Mouse (Mus musculus) frontal cortex, postnatal 36 days (tissue): ENCODE data around the gene Jak2.
A peak's percentile ranks its signal among the peaks of the same experiment; 100 is the strongest.

Experiments used
- DNase-seq, 2 experiments: peaks; one replicate each; pipeline ENCODE4 v3.0.0; 2022; ENCODE audit warnings: low spot score in 2 of 2

The Jak2 gene

DNA sequence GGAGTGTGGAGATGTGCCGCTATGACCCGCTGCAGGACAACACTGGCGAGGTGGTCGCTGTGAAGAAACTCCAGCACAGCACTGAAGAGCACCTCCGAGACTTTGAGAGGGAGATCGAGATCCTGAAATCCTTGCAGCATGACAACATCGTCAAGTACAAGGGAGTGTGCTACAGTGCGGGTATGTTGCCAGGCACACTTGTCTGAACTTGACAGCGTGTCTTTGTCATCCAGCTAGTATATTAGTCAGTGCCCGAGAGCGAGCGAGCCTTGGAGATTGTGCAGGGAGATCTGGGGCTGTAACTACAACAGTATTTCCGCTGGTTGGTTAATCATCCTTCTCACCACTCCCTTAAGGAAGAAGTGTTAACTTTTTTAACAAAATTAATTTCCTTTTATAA lies 49.3 kb downstream of the Jak2 start:
- DNase-seq: no peak

DNA sequence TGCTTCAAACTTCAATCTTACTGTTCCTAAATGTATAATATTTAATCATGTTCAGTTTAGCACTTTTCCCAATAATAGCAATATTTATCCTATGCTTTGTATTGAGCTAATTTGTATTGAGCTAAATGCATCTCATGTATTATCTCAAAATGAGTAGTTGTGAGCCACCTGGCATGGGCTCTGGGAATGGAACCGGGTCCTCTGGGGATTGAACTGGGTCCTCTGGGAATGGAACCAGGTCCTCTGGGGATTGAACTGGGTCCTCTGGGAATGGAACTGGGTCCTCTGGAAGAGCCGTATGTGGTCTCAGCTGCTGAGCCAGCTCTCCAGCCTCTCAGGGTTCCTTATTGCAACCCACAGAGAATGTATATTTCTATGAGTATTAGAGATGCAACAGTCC lies 50.5 kb downstream of the Jak2 start:
- DNase-seq: no peak

DNA sequence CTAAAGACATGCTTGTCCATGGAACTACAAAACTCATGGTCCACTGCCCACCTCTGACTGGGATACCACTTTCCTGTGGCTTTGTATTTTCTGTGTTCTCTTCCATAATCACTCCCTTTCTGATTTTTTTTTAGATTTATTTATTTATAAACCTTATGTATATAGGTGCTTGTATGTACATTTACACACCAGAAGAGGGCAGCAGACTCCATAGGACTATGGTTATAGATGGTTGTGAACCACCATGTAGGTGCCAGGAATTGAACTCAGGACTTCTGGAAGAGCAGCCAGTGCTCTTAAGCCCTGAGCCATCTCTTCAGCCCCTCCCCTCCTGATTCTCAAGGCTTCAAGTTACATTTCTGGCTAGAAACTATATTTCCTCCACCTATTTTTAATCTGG lies 57.2 kb downstream of the Jak2 start:
- no peak for DNase-seq

DNA sequence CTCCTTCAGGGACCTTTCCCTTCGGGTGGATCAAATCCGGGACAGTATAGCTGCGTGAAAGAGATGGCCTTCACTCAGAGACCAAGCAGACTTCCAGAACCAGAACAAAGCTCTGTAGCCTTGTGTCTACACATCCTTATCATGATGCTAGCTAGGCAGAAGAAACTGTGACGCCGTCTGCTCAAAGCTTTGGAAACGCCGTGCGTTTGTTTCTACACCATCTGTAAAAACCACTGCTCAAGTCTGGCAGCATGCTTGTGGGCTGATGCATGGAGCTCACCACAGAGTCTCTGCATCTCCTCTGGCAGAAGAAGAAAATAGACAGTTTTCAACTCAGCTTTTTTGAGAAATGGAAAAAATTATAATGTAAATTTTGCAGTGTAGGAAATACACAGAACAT lies 60.2 kb downstream of the Jak2 start:
- DNase-seq: peak; percentile 27 to 60

DNA sequence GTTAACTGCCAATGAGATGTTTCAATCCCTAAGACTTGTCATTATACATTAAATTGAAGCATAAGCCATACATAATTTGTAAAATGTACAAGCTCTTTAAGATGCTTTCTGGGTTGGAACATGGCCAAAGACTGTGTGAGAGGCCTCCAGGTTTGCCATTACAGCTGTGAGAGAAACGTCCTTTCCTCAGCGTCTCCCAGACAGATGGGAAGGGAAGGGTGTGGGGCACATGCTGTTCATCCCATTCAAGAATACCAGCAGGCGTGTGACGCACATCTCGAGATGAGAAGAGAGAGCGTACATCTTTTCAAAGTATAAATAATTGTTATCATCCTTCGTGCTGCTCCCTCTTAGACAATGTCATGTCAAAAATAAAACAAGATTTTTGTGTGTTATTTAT lies 61.0 kb downstream of the Jak2 start:
- no peak for DNase-seq

DNA sequence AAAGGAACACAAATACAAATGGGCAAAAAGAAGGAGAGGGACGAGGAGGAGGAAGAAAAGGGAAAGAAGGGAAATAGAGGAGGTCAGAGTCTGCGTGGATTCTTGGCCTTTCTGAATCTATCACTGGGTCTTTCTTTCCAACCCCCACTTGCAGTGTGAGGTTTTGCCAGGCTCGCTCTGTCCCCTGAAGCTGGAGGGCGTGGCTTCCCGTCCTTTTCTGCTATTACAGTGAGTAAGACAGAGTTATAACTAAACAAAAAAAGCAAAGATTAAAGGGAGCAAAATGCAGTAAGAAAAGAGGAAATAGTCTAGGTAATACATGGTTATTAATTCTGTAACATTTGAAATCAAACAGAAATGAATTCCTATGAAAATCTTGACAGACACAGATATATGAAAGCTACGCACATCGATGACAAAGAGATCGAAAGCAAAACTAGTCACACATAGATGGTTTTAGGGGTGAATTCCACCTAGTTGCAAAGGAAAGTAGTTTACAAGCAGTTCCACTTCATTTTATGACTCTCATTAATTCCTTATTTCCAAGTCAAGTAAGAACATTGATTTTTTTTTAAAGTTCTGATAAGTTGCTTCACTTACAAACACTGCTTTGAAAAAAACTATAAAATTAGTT lies 71.9 kb downstream of the Jak2 start:
- no peak for DNase-seq

DNA sequence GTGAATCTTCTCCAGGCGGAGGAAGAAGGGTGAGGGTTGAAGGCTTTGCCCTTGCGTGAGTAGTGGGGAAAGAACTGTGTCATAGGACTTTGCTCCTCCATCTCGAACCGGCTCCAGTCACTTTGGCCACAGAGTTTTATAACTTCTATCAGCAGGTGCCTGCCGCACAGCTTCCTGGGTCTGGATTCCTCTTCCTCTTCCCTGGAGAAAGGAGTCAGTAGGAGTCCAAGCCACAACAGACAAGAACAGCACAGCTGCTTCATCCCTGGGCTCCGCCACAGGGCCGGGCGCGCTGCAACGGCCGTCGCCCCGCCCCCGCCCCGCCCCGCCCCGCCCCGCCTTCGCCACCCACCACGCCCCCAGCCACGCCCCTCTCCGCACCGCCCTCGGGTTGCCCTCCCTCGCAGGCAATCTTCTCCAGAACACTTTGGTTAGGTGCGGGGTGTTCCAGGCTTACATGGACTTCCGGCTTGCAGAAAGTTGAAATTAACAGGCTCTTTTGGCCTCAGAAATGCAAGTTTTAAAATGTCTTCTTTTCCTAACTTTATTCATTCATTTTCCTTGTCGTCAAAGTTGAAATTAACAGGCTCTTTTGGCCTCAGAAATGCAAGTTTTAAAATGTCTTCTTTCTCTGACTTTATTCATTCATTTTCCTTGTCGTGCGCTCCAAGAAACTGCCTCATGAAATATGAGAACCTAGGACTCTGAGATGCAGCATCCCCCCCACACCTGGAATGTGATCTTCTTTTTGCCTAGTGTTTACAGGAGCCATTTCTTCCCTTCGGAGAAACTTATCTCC lies 73.6 kb downstream of the Jak2 start, which contains the start of gene Insl6:
Insl6 (minus strand) TSS at position 304 of the 799 bp plus-strand sequence.
- peak in 1 of 2 experiments; percentile 13 for DNase-seq

DNA sequence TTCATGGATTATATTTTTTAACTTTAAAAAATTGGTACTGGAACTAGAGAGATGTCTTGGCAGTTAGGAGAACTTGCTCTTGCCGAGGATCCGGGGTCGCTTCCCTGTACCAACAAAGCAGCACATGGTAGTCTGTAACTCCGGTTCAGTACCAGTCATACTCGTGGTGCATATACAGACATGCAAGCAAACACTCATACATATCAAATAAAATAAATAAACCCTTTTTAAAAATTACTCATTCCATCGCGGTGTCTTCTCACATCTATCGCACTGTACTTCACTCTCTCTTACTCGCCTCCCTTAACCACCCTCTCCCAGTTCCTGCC lies 74.2 kb downstream of the Jak2 start:
- no peak for DNase-seq

DNA sequence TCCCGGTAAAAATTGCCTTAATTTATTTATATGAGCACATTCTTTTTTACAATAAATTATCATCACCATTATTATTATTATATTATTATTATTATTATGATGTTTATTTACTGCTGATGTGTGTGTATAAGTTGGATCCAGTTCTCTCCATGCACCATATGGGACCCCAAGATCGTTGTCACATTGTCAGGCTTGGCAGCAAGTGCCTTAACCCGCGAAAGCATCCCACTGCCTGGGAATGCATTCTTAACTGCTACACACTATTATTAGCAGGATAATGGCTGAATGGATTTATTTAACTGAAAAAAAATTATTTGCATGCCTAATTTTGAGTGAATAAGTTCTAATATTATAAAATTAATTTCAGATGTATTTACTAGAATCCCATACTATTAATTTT lies 74.8 kb downstream of the Jak2 start:
- no peak for DNase-seq

DNA sequence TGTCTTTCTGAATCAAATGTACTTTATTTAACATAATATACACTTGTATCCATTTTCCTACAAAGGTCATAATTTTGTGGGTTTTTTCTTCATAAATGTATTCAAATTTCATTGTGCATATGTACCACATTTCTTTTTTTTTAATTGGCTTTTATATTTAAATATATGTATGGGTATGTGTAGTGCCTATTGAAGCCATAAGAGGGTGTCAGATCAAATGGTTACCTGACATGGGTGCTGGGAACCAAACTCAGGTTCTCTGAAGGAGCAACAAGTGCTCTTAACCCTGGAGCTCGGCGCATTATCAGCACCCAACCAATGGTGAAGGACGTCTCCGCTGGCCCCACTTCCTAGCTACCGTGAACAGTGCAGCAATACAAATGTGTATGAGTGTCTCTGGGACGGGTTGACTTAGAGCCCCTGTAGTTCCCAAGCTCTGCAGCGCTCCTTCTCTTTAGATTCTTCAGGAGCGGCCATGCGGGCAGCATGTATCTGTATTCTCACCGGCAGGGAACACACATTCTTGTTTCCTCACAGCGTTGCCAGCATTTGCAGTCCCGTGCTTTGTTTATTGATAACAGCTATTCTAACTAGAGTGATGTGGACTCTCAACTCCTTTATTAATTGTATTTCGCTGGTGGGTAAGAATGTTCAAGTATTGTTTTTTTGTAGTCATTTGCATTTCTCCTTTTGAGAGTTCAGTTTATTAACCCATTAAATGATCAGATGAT lies 75.4 kb downstream of the Jak2 start:
- no peak for DNase-seq

DNA sequence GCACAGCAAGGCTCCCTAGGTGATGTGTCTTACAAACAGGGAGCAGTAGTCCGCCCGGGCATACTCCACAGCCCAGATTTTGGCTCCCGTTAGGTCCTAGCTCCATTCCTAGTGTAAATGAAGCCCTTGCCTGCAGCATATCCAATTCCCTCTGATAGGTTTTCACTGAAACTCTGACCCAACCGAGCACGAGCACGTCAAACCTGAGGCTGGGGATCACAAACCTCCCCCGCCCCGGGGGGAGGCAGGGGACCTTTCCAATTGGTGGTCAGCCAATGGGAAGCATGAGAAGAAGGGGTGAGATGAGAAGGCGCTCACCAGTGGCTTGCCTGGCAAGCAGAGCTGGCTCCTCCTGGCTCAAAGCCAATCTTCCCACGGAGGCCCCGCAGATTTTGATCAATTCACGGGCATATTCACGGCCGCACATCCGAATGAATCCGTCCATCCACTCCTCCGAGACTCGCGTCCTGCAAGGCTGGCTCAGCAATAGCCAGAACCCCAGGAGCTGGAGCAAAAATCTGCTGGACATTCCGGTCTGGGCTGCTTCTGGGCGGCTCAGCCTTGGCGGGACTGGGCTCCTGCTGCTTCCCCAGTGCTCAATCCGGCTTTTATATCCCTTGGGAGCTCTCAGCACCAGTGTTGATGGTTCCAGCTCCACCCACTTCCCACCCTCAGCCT lies 82.6 kb downstream of the Jak2 start, which contains the start of gene Rln1:
Rln1 (minus strand) TSS at position 603 of the 678 bp plus-strand sequence.
- DNase-seq: peak; percentile 17 to 21

DNA sequence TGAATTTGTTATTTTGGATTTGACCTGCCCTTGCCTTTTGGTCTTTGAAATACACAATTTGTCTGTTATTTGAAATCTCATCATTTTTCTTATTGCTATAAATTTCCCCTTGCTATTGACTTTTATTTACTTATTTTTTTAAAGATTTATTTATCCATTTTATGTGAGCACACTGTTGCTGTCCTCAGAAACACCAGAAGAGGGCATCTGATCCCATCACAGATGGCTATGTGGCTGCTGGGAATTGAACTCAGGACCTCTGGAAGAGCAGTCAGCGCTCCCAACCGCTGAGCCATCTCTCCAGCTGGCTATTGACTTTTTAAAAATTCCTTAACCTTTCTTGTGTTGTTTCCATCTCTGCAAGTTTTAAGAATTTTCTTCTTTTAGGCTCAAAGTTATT lies 85.0 kb downstream of the Jak2 start:
- no peak for DNase-seq

DNA sequence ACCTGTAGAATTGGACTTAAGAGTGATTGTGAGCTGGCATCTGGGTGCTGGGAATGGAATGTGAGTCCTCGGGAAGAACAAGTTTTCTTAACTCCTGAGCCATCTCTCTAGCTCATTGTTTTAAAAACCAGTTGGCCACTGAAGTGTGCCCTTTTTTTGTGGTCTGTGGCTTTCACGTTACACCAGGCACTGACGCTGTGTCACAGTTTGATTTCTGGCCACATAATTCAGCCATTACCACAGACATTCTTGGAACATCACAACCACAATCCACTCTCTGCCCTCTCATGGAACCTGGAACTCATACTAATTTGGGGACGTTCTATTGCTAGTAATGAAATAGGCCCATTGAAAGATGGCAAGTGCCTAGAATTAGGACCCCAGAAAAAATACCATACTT lies 89.4 kb downstream of the Jak2 start:
- DNase-seq: no peak

DNA sequence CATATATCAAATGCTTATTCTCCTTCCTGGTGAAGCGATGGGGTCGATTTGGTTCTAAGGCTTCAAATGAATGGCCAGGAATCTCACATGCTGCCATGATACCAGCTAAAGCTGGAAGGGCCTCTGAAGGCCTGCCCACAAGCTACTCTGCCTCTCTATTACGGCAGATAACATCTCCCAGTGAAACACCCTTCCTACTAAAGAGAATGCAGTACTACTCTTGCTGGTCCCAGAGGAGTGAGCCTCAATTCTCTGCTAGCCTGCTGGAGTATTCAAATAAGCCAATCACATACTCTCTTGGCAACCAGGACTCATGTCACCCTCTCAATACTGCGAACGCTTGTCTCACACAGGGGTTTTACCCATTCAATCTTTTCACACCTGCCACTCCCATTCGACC lies 90.7 kb downstream of the Jak2 start:
- no peak for DNase-seq

DNA sequence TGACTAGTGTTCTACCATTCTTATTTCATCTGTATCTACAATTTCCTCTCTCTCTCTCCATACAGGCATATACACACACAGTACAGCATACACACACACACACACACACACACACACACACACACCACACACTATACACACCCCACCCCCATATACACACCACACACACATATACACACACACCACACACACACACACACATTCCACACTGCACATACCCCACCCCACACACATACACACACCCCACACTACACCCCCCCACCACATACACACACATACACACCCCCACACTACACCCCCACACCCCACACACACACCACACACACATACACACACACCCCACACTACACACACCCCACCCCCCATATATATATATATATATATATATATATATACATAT lies 93.2 kb downstream of the Jak2 start:
- no peak for DNase-seq

DNA sequence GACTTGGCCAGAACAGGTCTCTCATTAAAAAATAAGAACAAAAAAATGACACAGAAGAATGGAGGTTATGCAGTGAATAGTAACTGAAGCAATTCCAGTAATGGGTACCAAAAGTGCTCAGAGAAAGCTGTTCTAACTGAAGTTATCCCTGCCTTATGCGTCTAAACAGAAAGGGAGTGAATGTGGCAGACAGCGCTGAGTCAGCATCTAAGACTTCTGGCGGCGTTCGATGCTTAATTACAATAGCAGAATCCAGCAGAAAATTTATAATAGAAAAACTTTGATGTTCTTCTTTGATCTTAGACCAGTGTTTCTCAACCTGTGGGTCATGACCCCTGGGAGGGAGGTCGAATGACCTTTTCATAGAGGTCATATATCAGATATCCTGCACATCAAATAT lies 94.0 kb downstream of the Jak2 start:
- no peak for DNase-seq

DNA sequence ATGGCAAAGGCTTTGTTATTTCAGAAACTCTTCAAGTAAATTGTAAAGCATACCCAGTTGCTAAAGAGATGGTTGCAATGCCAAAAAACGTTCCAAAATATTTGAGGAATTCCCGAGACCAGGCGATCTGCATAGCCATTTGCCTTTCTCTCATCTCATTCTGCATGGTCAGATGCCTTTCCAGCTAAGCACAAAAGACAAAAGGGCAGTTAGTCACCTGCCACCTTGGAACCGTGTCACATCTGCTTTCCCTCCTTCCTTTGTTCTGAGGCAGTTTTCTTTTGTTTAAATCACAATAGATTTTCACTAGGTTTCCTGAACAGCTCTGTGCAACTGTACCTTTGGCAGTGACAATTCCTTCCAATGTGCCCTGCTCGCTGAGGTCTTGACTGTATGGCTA lies 99.4 kb downstream of the Jak2 start:
- no peak for DNase-seq

DNA sequence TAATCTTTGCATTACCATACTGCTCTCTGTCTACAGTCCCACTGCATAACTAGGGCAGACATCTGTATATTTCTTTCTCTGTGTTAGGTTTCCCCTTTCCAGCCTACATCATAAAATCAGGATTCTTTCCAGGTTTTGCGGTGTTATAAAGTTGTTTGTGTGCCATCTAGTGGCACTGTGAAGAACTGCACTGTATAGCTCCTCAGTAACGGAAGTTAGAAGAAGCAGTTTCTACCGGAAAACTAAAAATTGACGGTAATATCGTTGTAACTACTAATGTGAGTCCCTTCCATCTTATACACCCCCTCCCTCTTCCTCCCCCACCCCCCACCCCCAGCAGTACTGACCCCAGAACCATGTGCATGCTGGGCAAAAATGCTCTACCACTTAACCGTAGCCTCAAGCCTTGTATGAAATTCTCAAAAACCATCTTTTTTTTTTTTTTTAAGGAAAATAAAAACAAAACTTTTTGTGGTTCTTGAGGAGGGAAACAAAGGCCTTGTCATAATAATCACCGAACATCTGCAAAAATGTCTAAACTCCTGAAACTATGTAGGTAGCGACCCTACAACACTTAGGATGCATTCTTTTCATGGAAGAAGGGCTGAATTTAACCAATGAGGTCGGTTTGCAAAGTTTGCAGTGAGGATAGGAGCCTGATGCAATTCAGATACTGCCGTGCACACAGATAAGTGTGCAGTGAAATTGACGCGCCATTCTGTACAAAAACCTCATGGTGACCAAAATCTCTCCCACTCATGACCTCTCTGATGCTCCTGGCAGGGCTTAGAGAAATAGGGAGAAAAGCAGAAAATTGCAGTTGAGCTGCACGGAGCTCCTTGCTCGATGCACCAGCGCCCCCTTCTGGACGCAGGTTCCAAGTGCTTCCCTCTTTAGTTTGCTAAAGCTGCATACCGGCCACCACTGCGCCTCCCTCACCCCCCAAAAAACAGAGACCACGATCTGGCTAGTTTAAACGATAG lies 103.6 kb downstream of the Jak2 start:
- DNase-seq: peak; percentile 82 to 89

DNA sequence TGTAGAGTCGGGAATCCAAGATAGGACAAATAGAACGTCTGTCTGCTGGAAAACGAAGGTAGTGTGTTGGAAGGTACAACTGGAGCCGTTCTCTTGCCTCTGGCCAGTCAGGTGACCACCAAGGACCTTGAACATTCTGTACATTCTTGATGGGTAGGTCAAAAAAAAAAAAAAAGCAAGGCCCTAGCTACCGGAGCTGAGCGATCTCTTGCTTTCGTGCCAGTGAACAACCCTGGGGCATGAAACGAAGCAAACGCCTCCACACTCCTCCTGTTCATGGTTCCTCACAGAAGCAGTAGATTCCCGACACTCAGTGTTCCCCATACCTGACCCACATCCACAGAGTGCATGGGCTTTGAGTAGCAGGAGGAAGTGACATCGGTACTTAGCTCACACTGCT lies 104.7 kb downstream of the Jak2 start:
- DNase-seq: no peak

DNA sequence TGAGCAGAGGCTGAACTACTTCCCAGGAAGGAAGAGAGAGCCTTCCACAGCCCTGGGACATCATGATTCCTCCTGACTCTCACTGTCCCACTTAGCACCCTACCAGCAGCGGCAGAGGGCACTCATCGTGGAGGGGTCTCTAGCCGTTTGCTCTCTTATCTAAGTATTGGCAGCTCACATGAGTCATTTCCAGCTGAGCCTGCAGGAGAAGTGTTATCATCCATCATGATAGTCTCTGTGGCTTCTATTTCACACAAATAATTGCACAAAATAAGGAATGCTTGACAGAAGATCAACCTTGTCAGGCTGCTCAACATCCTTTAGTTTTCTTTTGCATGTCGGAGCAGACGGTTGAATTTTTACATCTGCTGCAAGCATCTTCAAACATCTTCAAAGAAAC lies 108.6 kb downstream of the Jak2 start:
- DNase-seq: no peak

DNA sequence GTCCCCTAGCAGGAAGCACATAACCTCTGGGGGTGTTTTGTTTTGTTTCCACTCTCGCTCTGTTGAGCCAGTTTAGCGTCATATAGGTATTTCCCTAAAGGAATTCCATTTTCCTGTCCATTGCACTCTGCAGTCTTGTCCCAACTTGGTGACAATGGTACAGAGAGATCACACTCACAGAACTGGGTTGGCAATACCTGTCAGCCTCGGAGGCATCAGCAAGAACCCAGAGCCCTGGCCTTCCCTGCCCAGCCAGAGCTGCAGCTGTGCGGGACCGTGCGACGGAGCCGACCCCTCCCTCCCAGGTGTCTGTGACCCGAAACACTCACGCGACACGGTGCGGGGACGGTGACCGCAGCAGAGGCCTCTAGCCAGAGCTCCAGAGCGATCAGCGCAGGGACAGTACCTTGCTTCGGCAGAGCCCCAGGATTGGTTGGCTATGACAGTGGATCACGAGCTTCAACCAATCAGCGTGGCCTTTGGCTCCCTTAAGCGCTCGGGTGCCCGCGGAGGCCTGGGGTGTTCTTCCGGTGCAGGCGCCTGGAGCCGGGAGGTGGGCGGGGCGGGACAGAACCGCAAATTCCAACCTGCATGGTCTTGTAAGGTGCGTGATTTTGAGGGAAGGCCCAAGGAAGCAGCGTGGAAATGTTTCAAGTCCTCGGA lies 110.0 kb downstream of the Jak2 start:
- DNase-seq: peak; percentile 88 to 94
